Mouse (Mus musculus) cerebellum, adult 11-12 months (tissue): ENCODE results near the gene Crtc3.

Experiments
- DNase-seq: peaks from one replicate; pipeline ENCODE4 v3.0.0; 2022

The Crtc3 gene

GRCm38 (mm10) chr7:80680218-80680847 is 8.3 kb downstream of the Crtc3 start:
- no peak for DNase-seq

- DNase-seq, result no peak
Observed at GRCm38 (mm10) chr7:80672323-80672722, 16.4 kb downstream of the Crtc3 start.

GRCm38 (mm10) chr7:80670889-80671288 is 17.8 kb downstream of the Crtc3 start:
- no peak for DNase-seq

- no peak for DNase-seq
Observed at GRCm38 (mm10) chr7:80667190-80667589, 21.5 kb downstream of the Crtc3 start.

GRCm38 (mm10) chr7:80666198-80666915 is 22.3 kb downstream of the Crtc3 start:
- DNase-seq, result no peak

- no peak for DNase-seq
Observed at GRCm38 (mm10) chr7:80661082-80661481, 27.6 kb downstream of the Crtc3 start.

GRCm38 (mm10) chr7:80660619-80661018 is 28.1 kb downstream of the Crtc3 start:
- DNase-seq, result peak; percentile 94

- DNase-seq, result no peak
Observed at GRCm38 (mm10) chr7:80657896-80658295, 30.8 kb downstream of the Crtc3 start.

- no peak for DNase-seq
Observed at GRCm38 (mm10) chr7:80655350-80656013, 33.2 kb downstream of the Crtc3 start.

GRCm38 (mm10) chr7:80654926-80655325 is 33.8 kb downstream of the Crtc3 start:
- DNase-seq, result no peak

- DNase-seq, result no peak
Observed at GRCm38 (mm10) chr7:80654393-80654792, 34.3 kb downstream of the Crtc3 start.

GRCm38 (mm10) chr7:80653971-80654370 is 34.7 kb downstream of the Crtc3 start:
- DNase-seq, result no peak

GRCm38 (mm10) chr7:80653077-80653476 is 35.6 kb downstream of the Crtc3 start:
- no peak for DNase-seq

- no peak for DNase-seq
Observed at GRCm38 (mm10) chr7:80652289-80652688, 36.4 kb downstream of the Crtc3 start.

- DNase-seq, result peak; percentile 76
Observed at GRCm38 (mm10) chr7:80647437-80647871, 41.2 kb downstream of the Crtc3 start.

- no peak for DNase-seq
Observed at GRCm38 (mm10) chr7:80646093-80647025, 42.3 kb downstream of the Crtc3 start.

- DNase-seq, result no peak
Observed at GRCm38 (mm10) chr7:80642976-80643666, 45.6 kb downstream of the Crtc3 start.

- no peak for DNase-seq
Observed at GRCm38 (mm10) chr7:80642552-80642951, 46.1 kb downstream of the Crtc3 start.

GRCm38 (mm10) chr7:80641899-80642298 is 46.8 kb downstream of the Crtc3 start:
- no peak for DNase-seq

- DNase-seq, result no peak
Observed at GRCm38 (mm10) chr7:80641497-80641896, 47.2 kb downstream of the Crtc3 start.

- DNase-seq, result peak; percentile 84
Observed at GRCm38 (mm10) chr7:80639981-80640380, 48.7 kb downstream of the Crtc3 start.

GRCm38 (mm10) chr7:80638460-80638859 is 50.2 kb downstream of the Crtc3 start:
- DNase-seq, result no peak
